Mouse (Mus musculus) neural tube, embryonic 12.5 days (tissue): ENCODE measurements around the gene Eml1. TPM values are rescaled to one million over a fixed set of nuclear protein-coding genes. Genes with fewer than 3 reads are reported as not detected.

Experiments
- ATAC-seq: fragments of 200-750 bp; cut with Nextera tagmentation; 2 replicates; pipeline ENCODE4 v1.8.0; 2017; ENCODE audit warnings: low read depth, mild to moderate bottlenecking, moderate TSS enrichment, moderate library complexity; ENCODE audit not compliant: low FRiP score
- H3K27ac ChIP-seq: fragments of 300-500 bp; sonication (generic); 2 replicates; pipeline ENCODE4 v1.5.1; 2016
- H3K27me3 ChIP-seq: fragments of 300-500 bp; sonication (generic); replicated peaks from 2 replicates; pipeline ENCODE4 v1.6.1; 2016; ENCODE audit warnings: mild to moderate bottlenecking
- H3K36me3 ChIP-seq: fragments of 300-500 bp; sonication (generic); 2 replicates; pipeline ENCODE4 v1.6.1; 2016; ENCODE audit warnings: mild to moderate bottlenecking
- H3K4me1 ChIP-seq: fragments of 300-500 bp; sonication (generic); 2 replicates; pipeline ENCODE4 v1.6.1; 2016
- H3K4me2 ChIP-seq: fragments of 300-500 bp; sonication (generic); replicated peaks from 2 replicates; pipeline ENCODE4 v1.6.1; 2016; ENCODE audit warnings: mild to moderate bottlenecking
- H3K4me3 ChIP-seq: fragments of 300-500 bp; sonication (generic); 2 replicates; pipeline ENCODE4 v1.5.1; 2016
- H3K9ac ChIP-seq: fragments of 300-500 bp; sonication (generic); 2 replicates; pipeline ENCODE4 v1.6.1; 2016; ENCODE audit warnings: mild to moderate bottlenecking
- H3K9me3 ChIP-seq: fragments of 300-500 bp; sonication (generic); 2 replicates; pipeline ENCODE4 v1.6.1; 2016; ENCODE audit warnings: mild to moderate bottlenecking
- WGBS: fragments of 180-500 bp; shearing (Covaris S2); methylation state at CpG from one replicate; pipeline ENCODE4 v1.1.7; 2016; 5-methylcytosine and 5-hydroxymethylcytosine counted together
- polyA plus RNA-seq: library from polyadenylated mRNA; unstranded; fragments of >200 nt; fragmentation: Nextera tagmentation; extraction: Ambion mirVana; gene quantifications from 2 replicates; pipeline ENCODE4 v1.2.1, GENCODE M21; 2016

Eml1 gene
- polyA plus RNA-seq, 1 experiment from 2014 or later: 122 TPM

DNA sequence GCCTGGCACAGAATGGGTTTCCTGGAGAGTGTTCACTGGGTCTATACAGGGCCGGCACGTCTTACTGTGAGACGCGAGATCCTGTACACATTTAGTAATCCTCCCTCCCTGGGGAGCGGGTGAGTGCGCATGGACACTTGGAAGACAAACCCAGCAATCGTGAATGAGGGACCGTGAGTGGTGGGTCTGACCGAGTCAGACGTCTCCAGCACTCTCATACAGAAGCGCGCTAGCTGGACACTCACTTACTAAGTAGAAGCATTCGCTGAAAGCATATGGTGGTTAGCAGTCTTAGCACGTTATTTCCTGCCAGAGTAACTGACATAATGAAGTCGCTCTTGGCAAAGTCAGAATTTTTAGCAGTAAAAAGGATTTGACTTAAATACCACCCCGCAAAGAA lies 62.3 kb downstream of the Eml1 start:
- H3K4me3 ChIP-seq: no peak overlapping the region
- H3K4me2 ChIP-seq: 0 out of 2 replicates have a peak overlapping the region, but pooled peaks have one; percentile 2
- WGBS: 75% methylated on average over 16 of the region's 16 CpGs
- no peak overlapping the region for H3K9ac ChIP-seq
- no peaks in the 10 kb centered on the region for H3K27me3 ChIP-seq
- peaks cover 60% of the 10 kb centered on the region for H3K4me1 ChIP-seq
- H3K36me3 ChIP-seq: no peaks in the 10 kb centered on the region
- H3K9me3 ChIP-seq: no peaks in the 10 kb centered on the region
- ATAC-seq: 0 out of 2 replicates have a peak, but pooled peaks have one; percentile 5
- H3K27ac ChIP-seq: no peak overlapping the region

DNA sequence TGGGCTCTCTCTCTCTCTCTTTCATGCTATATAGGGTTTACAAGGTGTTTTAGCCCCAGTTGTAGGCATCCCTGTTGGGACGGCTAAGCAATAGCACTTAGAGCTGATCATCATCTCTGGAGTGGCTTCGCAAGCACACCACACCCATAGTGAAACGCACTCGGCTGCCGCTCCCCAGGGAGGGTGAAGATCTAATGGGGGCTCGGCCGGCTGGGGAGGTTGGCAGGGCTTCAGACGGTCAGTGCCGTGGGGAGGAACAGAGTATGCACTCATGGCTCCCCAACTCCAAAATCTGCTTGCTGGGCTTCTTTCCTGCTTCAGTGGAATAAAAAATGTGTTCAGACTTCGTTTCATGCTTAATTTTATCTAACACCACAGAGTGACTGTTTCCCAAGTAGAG lies 62.7 kb downstream of the Eml1 start:
- H3K27ac ChIP-seq: no peak overlapping the region
- no peaks in the 10 kb centered on the region for H3K27me3 ChIP-seq
- no peak for ATAC-seq
- no peak overlapping the region for H3K4me3 ChIP-seq
- 0 out of 2 replicates have a peak overlapping the region, but pooled peaks have one; percentile 14 for H3K4me2 ChIP-seq
- H3K9me3 ChIP-seq: no peaks in the 10 kb centered on the region
- no peaks in the 10 kb centered on the region for H3K36me3 ChIP-seq
- peaks cover 60% of the 10 kb centered on the region for H3K4me1 ChIP-seq
- 74% methylated on average over 10 of the region's 10 CpGs for WGBS
- H3K9ac ChIP-seq: no peak overlapping the region

DNA sequence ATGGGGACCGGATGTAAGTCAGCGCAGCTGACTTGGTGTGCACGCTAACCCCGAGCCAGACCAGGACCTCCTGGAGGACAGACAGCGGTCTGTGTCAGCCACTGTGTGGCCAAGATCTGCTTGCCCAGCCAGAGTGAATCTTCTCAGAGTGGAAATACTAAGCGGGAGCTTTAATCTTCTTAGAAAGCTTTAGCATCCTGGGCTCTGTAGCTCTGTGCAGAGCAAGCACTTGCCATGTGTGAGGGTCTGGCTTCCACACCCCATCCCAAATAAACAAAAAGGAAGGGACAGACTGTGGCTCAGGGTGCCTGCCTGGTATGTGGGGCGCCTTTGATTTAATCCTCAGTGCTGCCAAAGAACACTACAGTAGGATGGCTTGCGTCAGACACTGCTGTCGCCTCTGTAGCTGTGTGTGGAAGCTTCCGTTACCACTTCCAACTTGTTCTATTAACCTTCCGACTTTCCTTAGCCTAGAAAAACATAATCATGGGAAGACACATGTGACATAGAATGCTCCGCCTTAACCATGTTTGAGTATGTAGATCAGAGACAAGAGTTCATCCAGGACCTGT lies 64.8 kb downstream of the Eml1 start:
- WGBS: 77% methylated on average over 12 of the region's 12 CpGs
- Histone ChIP-seq H3K9ac (no peak overlapping the region), H3K27me3 (no peaks in the 10 kb centered on the region), H3K4me2 (no peak overlapping the region), H3K27ac (no peak overlapping the region), H3K4me1 (peaks cover 56% of the 10 kb centered on the region), H3K9me3 (no peaks in the 10 kb centered on the region), H3K4me3 (no peak overlapping the region), H3K36me3 (no peaks in the 10 kb centered on the region)
- ATAC-seq: no peak

DNA sequence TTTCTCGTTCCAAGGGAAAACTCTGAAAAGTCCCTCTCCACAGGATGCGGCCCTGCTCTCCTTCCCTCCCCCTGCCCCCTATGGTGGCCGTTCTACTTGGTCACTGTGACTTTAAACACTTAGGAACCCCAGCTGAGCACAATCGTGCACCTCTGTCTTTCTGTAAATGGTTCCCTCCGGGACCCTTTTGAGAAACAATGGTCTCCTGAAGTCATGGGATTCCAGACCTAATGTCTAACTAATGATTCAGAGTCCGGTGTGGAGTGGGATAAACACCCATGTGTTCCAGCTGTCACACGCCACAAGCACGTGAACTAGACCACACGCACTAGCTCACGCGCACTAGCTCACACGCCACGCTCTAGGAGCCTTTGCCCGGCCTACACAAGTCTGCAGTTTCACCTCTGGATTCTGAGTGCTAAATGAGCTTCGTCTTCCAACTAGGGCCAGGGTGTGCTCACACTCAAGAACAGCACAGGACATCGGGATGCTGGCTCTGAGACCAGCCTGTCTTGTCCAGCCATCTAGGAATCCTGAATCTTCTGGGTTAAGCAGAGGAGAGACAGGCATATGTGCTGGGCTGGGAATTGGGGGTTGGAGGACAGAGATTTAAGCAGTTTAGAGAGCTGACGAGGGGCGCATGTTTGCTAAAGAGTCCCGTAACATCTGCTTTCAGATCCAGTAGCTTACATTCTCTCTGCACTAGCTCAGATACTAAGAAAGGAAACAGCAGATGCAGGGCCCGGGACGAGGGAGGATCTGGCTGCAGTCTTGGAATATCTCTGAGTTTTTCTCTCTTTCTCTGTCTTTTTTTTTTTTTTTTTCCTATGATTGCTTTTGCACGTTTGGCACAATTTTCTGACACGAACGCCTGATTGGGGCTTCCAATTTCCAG lies 65.5 kb downstream of the Eml1 start:
- no peak overlapping the region for H3K4me3 ChIP-seq
- no peaks in the 10 kb centered on the region for H3K27me3 ChIP-seq
- 59% methylated on average over 24 of the region's 24 CpGs for WGBS
- H3K4me2 ChIP-seq: no peak overlapping the region
- H3K27ac ChIP-seq: no peak overlapping the region; the same call in 1 of the 2 replicates
- H3K4me1 ChIP-seq: peaks cover 49% of the 10 kb centered on the region
- no peaks in the 10 kb centered on the region for H3K9me3 ChIP-seq
- H3K36me3 ChIP-seq: no peaks in the 10 kb centered on the region
- no peak for ATAC-seq
- no peak overlapping the region for H3K9ac ChIP-seq

DNA sequence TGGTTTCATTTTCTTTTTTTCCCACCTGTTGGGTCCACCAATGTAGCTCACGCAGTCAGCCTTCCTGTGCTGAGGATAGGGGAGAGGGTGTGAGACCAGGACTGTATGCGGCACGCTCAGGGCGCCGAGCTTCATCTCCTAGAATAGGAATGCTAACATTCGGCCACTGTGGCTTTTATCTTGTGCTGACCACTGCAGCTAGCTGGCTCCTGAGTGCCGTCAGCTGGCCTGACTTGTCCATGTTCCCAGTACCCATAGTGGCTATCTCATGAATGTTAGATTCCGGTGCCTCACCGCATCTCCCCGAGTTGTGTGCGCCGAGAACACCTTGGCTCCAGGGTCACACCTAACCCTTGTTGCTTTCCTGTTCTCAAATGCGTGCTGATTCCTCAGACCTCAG lies 66.7 kb downstream of the Eml1 start:
- 86% methylated on average over 13 of the region's 13 CpGs for WGBS
- H3K4me1 ChIP-seq: peaks cover 42% of the 10 kb centered on the region
- ATAC-seq: no peak

DNA sequence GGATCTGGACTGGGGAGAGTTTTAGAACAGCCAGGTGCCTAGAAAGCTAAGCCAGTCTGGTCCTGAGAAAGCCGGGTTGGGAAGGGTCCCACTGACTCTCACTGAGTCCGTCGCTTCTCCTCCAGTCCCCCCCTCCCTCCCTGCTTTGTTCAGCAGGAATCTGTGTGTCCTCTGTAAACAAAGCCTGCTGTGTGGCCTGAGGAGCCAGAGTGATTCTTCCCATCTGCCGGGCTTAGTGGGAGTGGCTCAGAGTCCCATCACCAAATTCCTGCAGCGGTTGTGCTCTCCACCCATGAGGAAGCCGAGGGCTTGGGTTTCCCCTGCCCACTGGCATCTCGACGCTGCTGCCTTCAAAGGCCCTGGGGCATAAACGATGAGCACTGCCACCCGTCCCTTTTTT lies 72.5 kb downstream of the Eml1 start:
- Histone ChIP-seq H3K36me3 (no peaks in the 10 kb centered on the region), H3K4me3 (no peak overlapping the region), H3K9me3 (no peaks in the 10 kb centered on the region), H3K9ac (no peak overlapping the region), H3K27me3 (no peaks in the 10 kb centered on the region), H3K4me2 (peak overlapping the region; percentile 26), H3K4me1 (peaks cover 29% of the 10 kb centered on the region), H3K27ac (peak overlapping the region; percentile 27)
- 2% methylated on average over 10 of the region's 10 CpGs for WGBS
- ATAC-seq: peak; percentile 46

More for the DNA sequence above, 66.7 kb downstream of the Eml1 start:
- H3K9me3 ChIP-seq: no peaks in the 10 kb centered on the region
- no peaks in the 10 kb centered on the region for H3K27me3 ChIP-seq
- H3K4me2 ChIP-seq: no peak overlapping the region
- no peak overlapping the region for H3K9ac ChIP-seq
- H3K36me3 ChIP-seq: no peaks in the 10 kb centered on the region
- H3K27ac ChIP-seq: no peak overlapping the region
- no peak overlapping the region for H3K4me3 ChIP-seq

DNA sequence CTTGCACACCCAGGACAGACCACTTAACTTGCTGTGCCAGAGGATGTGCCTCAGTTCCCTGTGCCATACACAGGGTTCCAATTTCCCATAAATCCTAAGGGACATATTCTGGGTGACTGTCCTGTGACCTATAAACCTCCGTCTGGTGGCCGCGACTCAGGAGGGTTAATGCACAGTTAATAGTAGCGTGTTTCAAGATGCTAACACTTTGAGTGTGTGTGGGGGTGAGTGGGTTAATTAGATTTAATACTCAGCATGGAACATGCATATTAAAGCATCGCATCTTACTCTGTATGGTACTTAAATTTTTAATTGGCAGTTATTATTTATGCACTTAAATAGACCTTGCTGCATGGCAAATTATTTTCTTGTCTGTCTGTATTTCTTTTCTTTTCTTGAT lies 73.0 kb downstream of the Eml1 start:
- no peaks in the 10 kb centered on the region for H3K9me3 ChIP-seq
- no peaks in the 10 kb centered on the region for H3K36me3 ChIP-seq
- ATAC-seq: peak; percentile 30
- H3K9ac ChIP-seq: no peak overlapping the region
- peak overlapping the region; percentile 65 for H3K27ac ChIP-seq
- peak overlapping the region; percentile 26 for H3K4me2 ChIP-seq
- WGBS: 30% methylated on average over 5 of the region's 5 CpGs
- H3K4me3 ChIP-seq: no peak overlapping the region
- H3K27me3 ChIP-seq: no peaks in the 10 kb centered on the region
- H3K4me1 ChIP-seq: peaks cover 29% of the 10 kb centered on the region

DNA sequence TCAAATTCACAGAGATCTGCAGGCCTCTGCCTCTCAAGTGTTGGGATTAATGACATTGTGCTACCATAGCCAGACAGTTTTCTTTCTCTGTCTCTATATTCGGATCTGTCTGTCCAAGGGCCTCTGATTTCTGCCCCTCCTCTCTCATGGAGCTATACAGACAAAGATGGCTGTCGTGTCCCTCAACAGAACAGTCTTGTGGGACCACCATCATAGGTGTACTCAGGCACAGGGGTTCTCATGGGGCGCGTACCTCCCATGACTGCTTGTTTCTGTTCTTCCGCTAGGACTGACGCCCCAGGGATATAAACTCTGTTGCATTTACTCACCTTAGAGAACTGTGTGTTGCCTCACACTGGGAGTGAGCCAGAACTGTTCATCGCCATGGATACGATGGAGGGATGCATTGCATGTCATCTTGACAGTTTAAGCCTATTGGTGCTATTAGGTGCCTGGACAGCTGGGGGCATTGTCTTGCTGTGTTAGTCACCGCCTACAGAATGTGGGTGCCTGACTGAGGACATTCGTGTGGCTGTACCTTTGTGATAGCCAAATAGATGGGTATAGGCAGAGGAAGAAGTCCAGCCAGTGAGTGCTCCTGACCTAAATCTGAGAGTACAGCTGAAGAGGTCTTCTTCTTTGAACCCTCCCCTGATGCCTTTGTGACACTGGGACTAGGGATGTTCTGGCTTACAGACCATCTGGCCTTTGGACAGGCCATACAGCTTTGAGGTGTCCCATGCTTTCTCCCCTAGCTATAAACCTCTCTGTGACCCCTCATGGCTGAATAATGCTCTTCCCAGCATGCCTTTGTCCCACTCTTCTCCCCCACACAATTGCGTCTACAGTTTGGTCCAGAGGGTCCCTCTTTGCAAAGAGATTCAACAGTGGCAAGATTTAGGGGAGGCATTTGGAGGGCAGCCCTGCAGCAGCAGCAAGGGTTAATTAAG lies 73.7 kb downstream of the Eml1 start:
- Histone ChIP-seq H3K9ac (no peak overlapping the region), H3K36me3 (no peaks in the 10 kb centered on the region), H3K9me3 (no peaks in the 10 kb centered on the region), H3K4me3 (no peak overlapping the region), H3K27ac (peak overlapping the region; percentile 65), H3K4me1 (peaks cover 31% of the 10 kb centered on the region), H3K27me3 (no peaks in the 10 kb centered on the region), H3K4me2 (peak overlapping the region; percentile 21)
- peak; percentile 73 for ATAC-seq
- 28% methylated on average over 11 of the region's 11 CpGs for WGBS

DNA sequence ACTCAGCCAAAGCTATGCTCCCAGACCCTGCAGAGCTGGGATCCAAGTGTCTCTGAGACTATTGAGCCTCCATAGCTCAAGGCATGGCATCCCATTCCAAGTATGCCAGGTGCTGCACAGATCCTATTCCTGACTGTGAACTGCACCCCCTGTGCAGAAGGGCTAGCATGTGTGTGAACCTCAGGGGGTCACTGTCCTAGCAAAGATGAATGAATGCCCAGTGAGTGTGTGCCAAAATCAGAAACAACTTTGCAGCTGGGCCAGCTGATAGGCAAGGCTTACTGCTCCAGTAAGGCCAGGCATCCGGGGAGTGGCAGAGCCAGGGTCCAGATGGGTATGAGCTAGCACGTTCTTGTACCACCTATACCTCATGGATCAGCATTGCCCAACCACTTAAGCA lies 76.0 kb downstream of the Eml1 start:
- Histone ChIP-seq H3K27me3 (no peaks in the 10 kb centered on the region), H3K4me3 (no peak overlapping the region), H3K9me3 (no peaks in the 10 kb centered on the region), H3K27ac (no peak overlapping the region), H3K4me2 (no peak overlapping the region), H3K9ac (no peak overlapping the region), H3K4me1 (peaks cover 50% of the 10 kb centered on the region), H3K36me3 (no peaks in the 10 kb centered on the region)
- 89% methylated on average over 2 of the region's 2 CpGs for WGBS
- no peak for ATAC-seq

DNA sequence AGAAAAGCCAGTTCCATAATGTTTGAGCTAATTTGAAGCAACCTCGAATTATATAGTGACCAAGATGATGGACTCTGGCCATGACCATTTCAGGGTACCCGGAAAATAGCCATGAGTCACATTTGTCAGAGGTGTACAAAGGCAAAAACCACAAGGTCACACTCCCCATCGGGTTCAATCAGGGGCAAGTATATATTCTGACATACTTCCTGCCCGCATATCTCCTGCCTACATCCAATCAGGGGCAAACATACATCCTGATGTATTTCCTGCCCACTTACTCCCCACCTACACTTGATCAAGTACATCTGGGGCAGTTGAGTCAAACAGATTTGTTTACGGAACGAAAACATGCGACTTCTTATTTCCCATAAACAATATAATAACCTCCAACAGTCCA lies 77.6 kb downstream of the Eml1 start:
- H3K4me3 ChIP-seq: no peak overlapping the region
- no peaks in the 10 kb centered on the region for H3K27me3 ChIP-seq
- H3K4me2 ChIP-seq: no peak overlapping the region
- no peaks in the 10 kb centered on the region for H3K9me3 ChIP-seq
- no peaks in the 10 kb centered on the region for H3K36me3 ChIP-seq
- H3K4me1 ChIP-seq: peaks cover 46% of the 10 kb centered on the region
- no peak overlapping the region for H3K27ac ChIP-seq
- WGBS: 93% methylated on average over 7 of the region's 7 CpGs
- no peak overlapping the region for H3K9ac ChIP-seq
- ATAC-seq: no peak

DNA sequence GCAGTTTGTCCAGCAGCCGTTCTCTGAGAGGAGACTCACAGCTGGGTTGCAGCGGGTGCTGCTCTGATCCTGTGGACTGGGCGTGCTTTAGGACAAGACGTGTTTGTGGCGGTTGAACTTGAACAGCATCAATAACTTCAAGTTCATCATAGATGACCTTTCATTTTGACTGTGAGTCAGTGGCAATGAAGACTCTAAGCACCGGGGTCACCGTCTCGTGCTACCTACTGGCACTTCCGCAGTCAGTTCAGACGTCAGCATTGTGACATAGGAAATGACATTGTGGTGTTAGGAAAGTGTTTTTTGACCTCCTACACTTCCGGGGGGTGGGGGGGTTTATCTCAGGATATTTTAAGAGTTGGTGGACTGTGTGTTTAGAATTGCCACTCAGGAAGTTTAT lies 79.2 kb downstream of the Eml1 start:
- ATAC-seq: no peak
- H3K4me1 ChIP-seq: peaks cover 35% of the 10 kb centered on the region
- H3K9ac ChIP-seq: no peak overlapping the region
- H3K36me3 ChIP-seq: no peaks in the 10 kb centered on the region
- 85% methylated on average over 11 of the region's 11 CpGs for WGBS
- no peak overlapping the region for H3K4me3 ChIP-seq
- no peak overlapping the region for H3K4me2 ChIP-seq
- H3K9me3 ChIP-seq: no peaks in the 10 kb centered on the region
- H3K27ac ChIP-seq: peak overlapping the region; percentile 50; the same call in 1 of the 2 replicates
- H3K27me3 ChIP-seq: no peaks in the 10 kb centered on the region

DNA sequence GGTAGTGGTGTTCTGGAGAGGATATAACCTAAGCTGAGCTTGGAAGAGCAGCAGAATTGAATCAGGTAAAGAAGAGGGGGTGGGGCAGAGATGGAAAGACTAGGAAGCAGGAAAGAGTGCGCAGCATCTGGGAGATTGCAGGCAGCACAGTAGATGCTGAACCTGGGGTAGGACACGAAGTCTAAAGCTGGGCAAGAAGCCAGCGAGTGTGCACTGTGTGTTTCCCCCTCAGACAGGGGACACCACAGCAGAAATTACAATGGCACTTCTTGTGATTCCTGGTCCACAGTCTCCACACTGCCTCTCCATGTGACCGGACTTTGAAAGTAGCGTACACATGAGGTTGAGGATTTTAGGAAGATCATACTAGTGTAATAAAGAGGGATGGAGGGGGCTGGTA lies 79.8 kb downstream of the Eml1 start:
- H3K9me3 ChIP-seq: no peaks in the 10 kb centered on the region
- H3K4me1 ChIP-seq: peaks cover 30% of the 10 kb centered on the region
- H3K27me3 ChIP-seq: no peaks in the 10 kb centered on the region
- H3K27ac ChIP-seq: peak overlapping the region; percentile 50
- 73% methylated on average over 5 of the region's 5 CpGs for WGBS
- no peak for ATAC-seq
- H3K4me2 ChIP-seq: no peak overlapping the region
- H3K9ac ChIP-seq: no peak overlapping the region
- H3K4me3 ChIP-seq: no peak overlapping the region
- no peaks in the 10 kb centered on the region for H3K36me3 ChIP-seq
